Mouse (Mus musculus) layer of hippocampus, postnatal 25 days (tissue): ENCODE data around the gene Olfr211. TPM values are rescaled to one million over a fixed set of nuclear protein-coding genes. Genes with fewer than 3 reads are reported as not detected.

Experiments used
- total RNA-seq, 2 experiments: library from RNA; stranded (reverse); gene quantifications; 2 replicates each; pipeline ENCODE4 v1.2.3; 2021

The Olfr211 gene
- total RNA-seq, 2 experiments from 2014 or later: not detected

Other genes starting within 250 kb of the Olfr211 start
- gene Zfand4, start 224.9 kb upstream of the Olfr211 start, total RNA-seq: 1 to 10 TPM; 6.7 to 7.2 TPM
- 10 to 100 TPM; 57.3 to 58.9 TPM for gene March8, start 151.1 kb upstream of the Olfr211 start, total RNA-seq
- gene Alox5, start 27.9 kb upstream of the Olfr211 start, total RNA-seq: 1 to 10 TPM; 2.5 to 4.0 TPM
- not detected for gene Olfr212, start 17.4 kb downstream of the Olfr211 start, total RNA-seq
- not detected for gene Olfr213, start 49.4 kb downstream of the Olfr211 start, total RNA-seq
- gene Gm5580, start 62.0 kb downstream of the Olfr211 start, total RNA-seq: 1 to 10 TPM; 2.6 to 2.8 TPM
- not detected for gene Olfr214, start 65.1 kb downstream of the Olfr211 start, total RNA-seq
- not detected for gene Olfr215, start 95.1 kb downstream of the Olfr211 start, total RNA-seq
- gene Zfp422, start 139.9 kb downstream of the Olfr211 start, total RNA-seq: 10 to 100 TPM; 21.9 to 24.4 TPM
- 1 to 10 TPM; 1.1 to 2.9 TPM for gene Depp1, start 161.5 kb downstream of the Olfr211 start, total RNA-seq
- 1 to 10 TPM; 2.2 to 2.8 TPM for gene Rassf4, start 184.9 kb downstream of the Olfr211 start, total RNA-seq
- under 1 TPM; 0.21 to 0.22 TPM for gene Tmem72, start 227.8 kb downstream of the Olfr211 start, total RNA-seq